Mouse (Mus musculus): ENCODE measurements around the gene Snx8. TPM values are rescaled to one million over a fixed set of nuclear protein-coding genes. Genes with fewer than 3 reads are reported as not detected.

Snx8 gene
- polyA plus RNA-seq, 1 experiment from 2014 or later, result 27.7 TPM

- 94% methylated on average over 3 of the region's 3 CpGs for WGBS
- Histone ChIP-seq H3K27me3 (replicated peaks; ENCODE audit: low read depth, poor library complexity, severe bottlenecking) (no peaks in the 10 kb centered on the region), H3K36me3 (replicated peaks) (peaks cover 86% of the 10 kb centered on the region), H3K27ac (replicated peaks) (no peak overlapping the region), H3K4me3 (no peak overlapping the region), H3K9me3 (no peaks in the 10 kb centered on the region), H3K4me1 (no peaks in the 10 kb centered on the region; the same call in 1 of the 2 replicates)
- DNase-seq (ENCODE audit: low spot score), result no peak
Observed at GRCm38 (mm10) chr5:140357466-140357865, 31.6 kb downstream of the Snx8 start.

GRCm38 (mm10) chr5:140355934-140356333, 33.1 kb downstream of the Snx8 start:
- Histone ChIP-seq H3K4me1 (no peaks in the 10 kb centered on the region; the same call in 1 of the 2 replicates), H3K27ac (replicated peaks) (no peak overlapping the region), H3K36me3 (replicated peaks) (peaks cover 98% of the 10 kb centered on the region), H3K27me3 (replicated peaks; ENCODE audit: low read depth, poor library complexity, severe bottlenecking) (no peaks in the 10 kb centered on the region), H3K4me3 (no peak overlapping the region), H3K9me3 (no peaks in the 10 kb centered on the region)
- WGBS, result 90% methylated on average over 11 of the region's 11 CpGs
- DNase-seq (ENCODE audit: low spot score), result no peak

DNA sequence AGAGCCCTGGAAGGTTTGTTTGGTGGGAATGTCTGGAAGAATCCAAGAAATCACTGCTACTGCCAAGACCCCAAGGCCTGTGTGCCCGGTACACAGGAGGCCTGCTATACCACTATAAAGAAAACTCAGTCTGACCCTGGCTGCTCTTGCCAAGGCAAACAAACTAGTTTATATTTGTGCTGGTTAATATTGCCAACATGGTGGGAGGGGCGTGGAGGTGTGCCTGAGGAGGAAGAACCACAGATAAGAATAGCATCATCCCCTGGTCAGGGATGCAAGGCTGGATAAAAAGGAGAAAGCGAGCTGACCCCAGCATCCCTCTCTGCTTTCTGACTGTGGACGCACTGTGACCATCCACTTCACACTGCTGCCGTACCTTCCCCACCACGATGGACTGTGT, 36.7 kb downstream of the Snx8 start:
- Histone ChIP-seq H3K4me1 (no peaks in the 10 kb centered on the region), H3K27me3 (replicated peaks; ENCODE audit: low read depth, poor library complexity, severe bottlenecking) (no peaks in the 10 kb centered on the region), H3K4me3 (no peak overlapping the region), H3K9me3 (no peaks in the 10 kb centered on the region), H3K27ac (replicated peaks) (no peak overlapping the region), H3K36me3 (replicated peaks) (peaks cover 92% of the 10 kb centered on the region)
- 94% methylated on average over 6 of the region's 6 CpGs for WGBS
- no peak for DNase-seq (ENCODE audit: low spot score)

- Histone ChIP-seq H3K27me3 (replicated peaks; ENCODE audit: low read depth, poor library complexity, severe bottlenecking) (no peaks in the 10 kb centered on the region), H3K36me3 (replicated peaks) (peaks cover 92% of the 10 kb centered on the region), H3K4me3 (no peak overlapping the region), H3K27ac (replicated peaks) (no peak overlapping the region), H3K4me1 (no peaks in the 10 kb centered on the region), H3K9me3 (no peaks in the 10 kb centered on the region)
- 91% methylated on average over 8 of the region's 8 CpGs for WGBS
- DNase-seq (ENCODE audit: low spot score), result no peak
Observed at GRCm38 (mm10) chr5:140350731-140351497, 38.1 kb downstream of the Snx8 start.

GRCm38 (mm10) chr5:140349882-140350281, 39.2 kb downstream of the Snx8 start:
- Histone ChIP-seq H3K36me3 (replicated peaks) (peaks cover 92% of the 10 kb centered on the region), H3K4me1 (no peaks in the 10 kb centered on the region), H3K9me3 (no peaks in the 10 kb centered on the region), H3K27ac (replicated peaks) (no peak overlapping the region), H3K4me3 (no peak overlapping the region), H3K27me3 (replicated peaks; ENCODE audit: low read depth, poor library complexity, severe bottlenecking) (no peaks in the 10 kb centered on the region)
- WGBS, result 96% methylated on average over 9 of the region's 9 CpGs
- no peak for DNase-seq (ENCODE audit: low spot score)

DNA sequence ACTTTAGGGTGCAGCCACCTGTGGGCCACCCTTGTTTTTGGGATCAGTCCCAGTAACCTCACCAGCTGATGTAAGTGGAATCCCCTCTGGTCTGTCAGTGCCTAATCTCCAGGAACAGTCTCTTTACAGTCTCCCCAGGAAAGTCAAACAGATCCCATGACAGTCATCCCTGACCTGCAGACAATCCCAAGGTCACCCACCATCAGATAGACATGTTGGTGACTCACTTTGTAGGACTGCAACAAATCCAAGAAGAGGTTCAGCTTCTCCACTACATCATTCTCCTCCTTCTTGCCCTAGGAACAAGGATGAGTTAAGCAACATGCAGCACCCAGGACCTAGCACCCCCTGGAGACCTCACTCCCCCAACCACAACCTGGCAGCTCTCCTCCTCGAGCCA, 43.0 kb downstream of the Snx8 start:
- Histone ChIP-seq H3K36me3 (replicated peaks) (peaks cover 89% of the 10 kb centered on the region), H3K9me3 (no peaks in the 10 kb centered on the region), H3K27ac (replicated peaks) (no peak overlapping the region), H3K4me3 (no peak overlapping the region), H3K27me3 (replicated peaks; ENCODE audit: low read depth, poor library complexity, severe bottlenecking) (no peaks in the 10 kb centered on the region), H3K4me1 (no peaks in the 10 kb centered on the region)
- WGBS, result 70% methylated on average over 1 of the region's 1 CpGs
- DNase-seq (ENCODE audit: low spot score), result no peak

DNA sequence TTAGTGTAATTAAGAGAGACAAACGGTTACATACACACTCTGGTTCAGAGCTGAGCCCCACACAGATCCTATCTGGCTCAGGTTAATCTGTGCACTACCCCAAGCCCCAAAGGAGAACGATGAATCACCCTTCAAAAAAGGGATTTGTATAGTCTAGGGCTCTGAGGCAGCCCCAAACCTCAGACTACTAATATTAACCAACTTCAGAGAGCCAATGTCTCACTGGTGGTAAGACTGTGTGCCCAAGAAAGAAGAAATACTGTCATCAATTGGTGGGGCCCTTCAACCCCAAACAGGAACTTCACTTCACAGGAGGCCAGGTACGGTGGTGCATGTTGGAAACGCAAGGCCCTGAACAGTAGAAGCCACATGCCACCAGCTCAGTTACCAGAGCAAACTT, 43.8 kb downstream of the Snx8 start:
- WGBS, result 93% methylated on average over 4 of the region's 4 CpGs
- no peak for DNase-seq (ENCODE audit: low spot score)
- Histone ChIP-seq H3K4me1 (no peaks in the 10 kb centered on the region), H3K27ac (replicated peaks) (no peak overlapping the region), H3K36me3 (replicated peaks) (peaks cover 89% of the 10 kb centered on the region), H3K4me3 (no peak overlapping the region), H3K9me3 (no peaks in the 10 kb centered on the region), H3K27me3 (replicated peaks; ENCODE audit: low read depth, poor library complexity, severe bottlenecking) (no peaks in the 10 kb centered on the region)

- 87% methylated on average over 4 of the region's 4 CpGs for WGBS
- Histone ChIP-seq H3K9me3 (0 out of 2 replicates have a peak, but pooled peaks cover 4% of the 10 kb centered on the region), H3K4me1 (no peaks in the 10 kb centered on the region), H3K36me3 (replicated peaks) (peaks cover 97% of the 10 kb centered on the region), H3K27ac (replicated peaks) (no peak overlapping the region), H3K4me3 (no peak overlapping the region), H3K27me3 (replicated peaks; ENCODE audit: low read depth, poor library complexity, severe bottlenecking) (no peaks in the 10 kb centered on the region)
- no peak for DNase-seq (ENCODE audit: low spot score)
Observed at GRCm38 (mm10) chr5:140342880-140343279, 46.2 kb downstream of the Snx8 start.

DNA sequence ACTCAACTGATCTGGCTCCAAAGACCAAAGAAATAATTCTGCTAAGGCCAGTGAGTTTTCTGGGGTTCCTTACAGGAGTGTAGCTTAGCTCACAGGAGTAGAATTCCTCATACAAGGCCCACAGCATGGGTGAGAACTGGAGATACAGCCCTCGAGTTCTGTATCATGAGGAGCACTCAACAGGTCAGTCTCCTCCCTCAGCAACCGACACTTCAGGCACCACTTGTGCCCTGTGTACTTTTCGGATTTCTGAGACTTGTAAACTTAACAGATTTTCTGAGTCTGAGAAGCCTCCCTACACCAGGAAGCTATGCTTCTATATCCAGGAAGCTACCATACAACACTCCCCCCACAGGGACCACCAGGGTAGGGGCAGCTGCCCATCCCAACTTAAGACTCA, 49.2 kb downstream of the Snx8 start:
- no peaks in the 10 kb centered on the region for H3K4me1 ChIP-seq
- H3K36me3 ChIP-seq (replicated peaks), result peaks cover 87% of the 10 kb centered on the region
- WGBS, result 92% methylated on average over 3 of the region's 3 CpGs
- H3K27me3 ChIP-seq (replicated peaks; ENCODE audit: low read depth, poor library complexity, severe bottlenecking), result no peaks in the 10 kb centered on the region
- DNase-seq (ENCODE audit: low spot score), result no peak
- H3K9me3 ChIP-seq, result 0 out of 2 replicates have a peak, but pooled peaks cover 4% of the 10 kb centered on the region
- no peak overlapping the region for H3K4me3 ChIP-seq
- no peak overlapping the region for H3K27ac ChIP-seq (replicated peaks)

DNA sequence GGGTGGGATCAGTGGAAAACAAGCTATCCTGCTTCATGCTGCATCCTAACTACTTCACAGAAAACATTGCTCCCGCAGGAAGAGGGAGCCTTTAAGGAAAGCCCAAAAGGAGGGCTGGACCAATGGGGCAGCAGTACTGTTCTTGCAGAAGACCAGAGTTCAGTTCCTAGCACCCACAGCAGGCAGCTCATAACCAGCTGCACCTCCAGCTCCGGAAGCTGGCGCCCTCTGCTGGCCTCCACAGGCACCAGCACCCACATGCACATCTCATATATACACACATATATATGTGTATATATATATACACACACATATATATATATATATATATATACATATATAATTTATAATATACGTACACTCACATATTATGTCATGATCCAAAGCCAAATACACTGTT, 50.3 kb downstream of the Snx8 start:
- H3K36me3 ChIP-seq (replicated peaks), result peaks cover 76% of the 10 kb centered on the region
- 95% methylated on average over 4 of the region's 4 CpGs for WGBS

DNA sequence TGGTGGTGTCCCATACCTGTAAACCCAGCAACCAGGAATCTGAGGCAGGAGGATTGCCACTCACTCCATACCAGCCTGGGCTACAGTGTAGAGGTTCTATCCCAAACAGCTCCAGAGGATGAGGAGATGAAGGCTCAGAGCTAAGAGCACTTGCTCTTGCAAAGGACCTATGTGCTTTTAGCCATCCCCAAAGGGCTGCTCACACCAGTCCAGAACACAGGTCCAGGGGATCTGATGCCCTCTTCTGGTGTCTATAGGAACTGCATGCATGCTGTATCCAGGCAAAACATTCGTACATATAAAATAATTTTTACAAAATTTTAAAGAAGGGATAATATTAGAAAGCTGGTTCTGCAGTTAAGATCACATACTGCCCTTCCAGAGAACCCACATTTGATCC, 52.4 kb downstream of the Snx8 start:
- H3K9me3 ChIP-seq, result 0 out of 2 replicates have a peak, but pooled peaks cover 4% of the 10 kb centered on the region
- H3K27ac ChIP-seq (replicated peaks), result no peak overlapping the region
- H3K27me3 ChIP-seq (replicated peaks; ENCODE audit: low read depth, poor library complexity, severe bottlenecking), result no peaks in the 10 kb centered on the region
- peaks cover 11% of the 10 kb centered on the region for H3K4me1 ChIP-seq
- H3K4me3 ChIP-seq, result no peak overlapping the region
- DNase-seq (ENCODE audit: low spot score), result peak; percentile 42
- 80% methylated on average over 1 of the region's 1 CpGs for WGBS
- peaks cover 58% of the 10 kb centered on the region for H3K36me3 ChIP-seq (replicated peaks)

More for the DNA sequence above, 50.3 kb downstream of the Snx8 start:
- no peak overlapping the region for H3K27ac ChIP-seq (replicated peaks)
- H3K9me3 ChIP-seq, result 0 out of 2 replicates have a peak, but pooled peaks cover 4% of the 10 kb centered on the region
- no peak for DNase-seq (ENCODE audit: low spot score)
- H3K4me3 ChIP-seq, result no peak overlapping the region
- no peaks in the 10 kb centered on the region for H3K27me3 ChIP-seq (replicated peaks; ENCODE audit: low read depth, poor library complexity, severe bottlenecking)
- no peaks in the 10 kb centered on the region for H3K4me1 ChIP-seq

DNA sequence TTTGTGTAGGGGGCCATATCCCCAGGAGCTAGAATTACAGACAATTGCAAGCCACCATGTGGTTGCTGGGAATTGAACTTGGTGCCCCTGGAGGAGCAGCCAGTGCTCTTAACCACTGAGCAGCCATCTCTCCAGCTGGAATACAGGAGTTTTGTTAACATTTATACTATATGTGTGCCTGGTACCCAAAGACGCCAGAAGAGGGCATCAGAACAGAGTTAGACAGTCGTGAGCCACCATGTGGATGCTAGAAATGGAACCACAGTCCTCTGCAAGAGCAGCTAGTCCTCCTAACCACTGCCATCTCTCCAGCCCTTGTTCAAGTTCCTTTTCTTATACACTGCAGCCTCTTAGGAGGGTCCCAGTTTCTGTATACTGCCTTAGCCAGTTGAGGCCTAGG, 55.4 kb downstream of the Snx8 start:
- 0 out of 2 replicates have a peak, but pooled peaks cover 2% of the 10 kb centered on the region for H3K9me3 ChIP-seq
- no peak overlapping the region for H3K4me3 ChIP-seq
- peaks cover 18% of the 10 kb centered on the region for H3K4me1 ChIP-seq
- no peaks in the 10 kb centered on the region for H3K27me3 ChIP-seq (replicated peaks; ENCODE audit: low read depth, poor library complexity, severe bottlenecking)
- WGBS, result 33% methylated on average over 2 of the region's 2 CpGs
- peaks cover 51% of the 10 kb centered on the region for H3K36me3 ChIP-seq (replicated peaks)
- peak; percentile 21 for DNase-seq (ENCODE audit: low spot score)
- no peak overlapping the region for H3K27ac ChIP-seq (replicated peaks)

DNA sequence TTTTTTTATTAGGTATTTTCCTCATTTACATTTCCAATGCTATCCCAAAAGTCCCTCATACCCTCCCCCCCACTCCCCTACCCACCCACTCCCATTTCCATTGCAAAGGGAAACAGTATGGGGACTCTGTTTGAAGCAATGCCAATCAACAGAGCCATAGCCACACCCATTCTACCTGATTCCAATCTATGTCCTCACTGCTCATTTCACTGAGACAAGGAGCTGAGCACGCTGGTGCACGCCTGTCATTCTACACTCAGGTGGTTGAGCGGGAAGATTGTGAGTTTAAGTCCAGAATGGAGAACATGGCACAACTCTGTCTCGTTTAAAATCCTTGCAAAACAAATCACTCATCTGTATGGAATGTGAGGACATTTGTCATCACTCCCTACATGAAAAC, 56.5 kb downstream of the Snx8 start:
- 61% methylated on average over 4 of the region's 4 CpGs for WGBS
- no peak for DNase-seq (ENCODE audit: low spot score)
- Histone ChIP-seq H3K36me3 (replicated peaks) (peaks cover 51% of the 10 kb centered on the region), H3K4me1 (peaks cover 18% of the 10 kb centered on the region), H3K27me3 (replicated peaks; ENCODE audit: low read depth, poor library complexity, severe bottlenecking) (no peaks in the 10 kb centered on the region), H3K4me3 (peak overlapping the region; percentile 82), H3K27ac (replicated peaks) (peak overlapping the region; percentile 95), H3K9me3 (no peaks in the 10 kb centered on the region)

Data from embryonic facial prominence, embryonic 10.5 days (tissue).